Mouse (Mus musculus) layer of hippocampus, adult 18-20 months (tissue): ENCODE results near the gene Fam196b. TPM values are rescaled to one million over a fixed set of nuclear protein-coding genes. Genes with fewer than 3 reads are reported as not detected.

Source experiments
- DNase-seq, 2 experiments: peaks; one replicate each; pipeline ENCODE4 v3.0.0; 2022; ENCODE audit warnings: low spot score in 2 of 2
- total RNA-seq, 2 experiments: library from RNA; stranded (reverse); gene quantifications; 2 replicates each; pipeline ENCODE4 v1.2.3; 2021

Gene Fam196b
- total RNA-seq, 2 experiments from 2014 or later = 0.74 to 0.79 TPM

DNA sequence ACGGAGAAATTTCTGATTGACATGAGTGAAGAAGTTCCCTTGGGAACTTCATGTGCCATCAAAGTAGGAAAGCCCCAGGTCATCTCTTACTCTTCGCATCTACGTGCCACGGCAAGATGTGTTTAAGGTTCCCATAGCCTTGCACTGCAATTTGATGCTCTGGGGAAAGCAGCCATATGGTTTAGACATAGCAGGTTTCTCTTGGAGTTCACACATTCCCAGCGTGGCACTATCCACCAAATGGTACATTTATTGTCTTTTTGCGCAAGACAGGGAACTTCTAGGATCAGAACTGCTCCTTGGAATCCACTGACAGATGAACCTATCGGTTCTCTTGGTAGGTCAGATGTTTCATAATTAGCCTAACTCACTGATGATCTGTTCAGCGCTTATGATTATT lies 86.7 kb downstream of the Fam196b start:
- DNase-seq = no peak

DNA sequence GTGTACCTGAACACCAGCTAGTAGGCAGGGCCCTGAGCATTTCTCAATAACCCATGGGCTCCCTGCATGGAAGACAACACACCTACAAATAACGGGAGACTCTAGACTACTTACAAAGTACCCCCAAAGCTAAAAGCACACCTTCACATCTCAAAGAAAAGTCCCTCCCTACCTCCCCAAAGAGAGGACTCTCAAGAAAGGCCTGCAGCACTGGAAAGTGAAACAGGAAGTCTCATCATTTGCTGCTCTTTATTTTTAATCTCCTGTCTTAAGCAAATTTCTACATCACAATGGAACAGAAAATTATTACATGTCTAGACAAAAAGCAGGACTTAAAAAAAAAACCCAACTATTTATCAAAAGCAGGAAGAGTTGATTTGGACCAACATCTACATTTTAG lies 90.7 kb downstream of the Fam196b start:
- no peak for DNase-seq

- DNase-seq = no peak
These were observed 91.7 kb downstream of the Fam196b start for GRCm38 (mm10) chr11:34406309-34406708.

GRCm38 (mm10) chr11:34406850-34407249 lies 92.2 kb downstream of the Fam196b start:
- no peak for DNase-seq

- DNase-seq = no peak
These were observed 101.4 kb downstream of the Fam196b start for GRCm38 (mm10) chr11:34415884-34416618.

GRCm38 (mm10) chr11:34416619-34416979 lies 102.0 kb downstream of the Fam196b start:
- no peak for DNase-seq

DNA sequence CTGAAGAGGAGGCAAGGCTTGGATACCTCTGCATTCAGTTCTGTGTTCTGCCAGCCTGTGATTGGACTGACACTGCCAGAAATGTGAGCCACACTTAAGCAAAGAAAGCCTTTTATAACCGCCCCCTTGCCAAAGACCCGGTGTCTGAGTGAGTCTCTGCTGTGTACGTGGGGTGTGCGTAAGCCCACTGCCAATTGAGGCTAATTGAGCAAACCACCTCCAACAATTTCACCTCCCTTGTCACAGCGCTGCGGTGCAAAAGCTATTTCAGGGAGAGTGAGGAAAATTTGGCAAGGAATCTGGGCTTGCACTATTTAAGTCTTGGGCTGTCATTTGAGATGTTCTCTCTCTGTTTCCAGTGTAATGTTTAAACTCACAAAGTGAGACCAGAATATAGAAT lies 106.4 kb downstream of the Fam196b start:
- no peak for DNase-seq

GRCm38 (mm10) chr11:34424546-34424945 lies 109.9 kb downstream of the Fam196b start:
- no peak for DNase-seq

DNA sequence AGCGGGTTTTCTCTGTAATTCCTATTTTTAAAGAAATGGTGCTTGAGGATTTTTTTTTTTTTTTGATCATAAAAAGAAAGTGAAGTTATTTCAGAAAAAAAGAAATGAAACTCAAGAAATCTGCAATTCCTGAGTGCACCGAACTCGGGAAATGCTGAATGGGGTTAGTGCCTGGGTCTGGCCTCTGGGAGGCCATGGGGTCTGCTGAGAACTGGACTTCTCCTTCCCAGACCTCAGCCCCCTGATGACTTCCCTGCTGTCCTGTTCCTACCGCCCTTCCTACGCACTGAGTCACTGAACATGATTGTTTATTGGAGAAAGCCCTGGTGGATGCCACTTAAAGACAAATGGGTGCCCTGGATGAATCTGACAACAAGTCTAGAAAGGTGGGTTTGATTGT lies 112.6 kb downstream of the Fam196b start:
- no peak for DNase-seq

DNA sequence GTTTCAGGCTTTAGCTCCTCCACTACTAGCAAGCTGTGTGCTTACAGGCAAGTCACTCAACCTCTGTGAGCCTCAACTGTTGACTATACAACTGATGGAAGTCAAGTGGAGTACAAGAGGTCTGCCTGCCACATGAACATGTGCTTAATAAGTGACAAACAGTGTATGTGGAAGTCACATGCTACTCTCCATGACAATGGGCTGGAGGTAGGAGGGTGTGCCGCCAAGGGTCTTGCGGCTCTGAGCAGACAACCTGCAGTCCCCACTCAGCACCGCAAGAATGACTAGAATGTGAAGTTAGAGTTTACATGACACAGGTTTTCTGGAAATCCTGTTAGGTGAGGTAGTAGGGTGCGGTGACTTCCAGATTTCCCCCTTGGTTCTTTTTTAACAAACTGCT lies 116.3 kb downstream of the Fam196b start:
- DNase-seq = no peak

- DNase-seq = no peak
These were observed 116.7 kb downstream of the Fam196b start for GRCm38 (mm10) chr11:34431371-34431770.

DNA sequence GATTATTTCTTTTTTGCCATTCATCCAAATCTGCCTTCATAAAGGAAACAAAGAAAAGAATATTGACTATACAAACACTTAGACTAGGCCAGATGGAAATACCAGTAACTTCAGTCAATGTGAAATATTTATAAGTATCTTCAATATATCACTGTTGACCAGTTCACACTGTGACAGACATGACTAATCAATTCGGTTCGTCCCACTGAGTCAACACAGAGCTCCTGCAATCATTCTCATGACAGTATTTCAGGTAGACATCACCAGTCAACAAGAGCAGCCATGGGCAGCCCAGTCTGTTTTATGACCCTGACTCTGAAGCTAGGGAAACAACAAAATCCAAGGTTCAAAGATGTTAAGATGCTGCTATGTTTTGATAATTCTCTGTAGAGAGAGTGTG lies 117.4 kb downstream of the Fam196b start:
- DNase-seq = no peak

DNA sequence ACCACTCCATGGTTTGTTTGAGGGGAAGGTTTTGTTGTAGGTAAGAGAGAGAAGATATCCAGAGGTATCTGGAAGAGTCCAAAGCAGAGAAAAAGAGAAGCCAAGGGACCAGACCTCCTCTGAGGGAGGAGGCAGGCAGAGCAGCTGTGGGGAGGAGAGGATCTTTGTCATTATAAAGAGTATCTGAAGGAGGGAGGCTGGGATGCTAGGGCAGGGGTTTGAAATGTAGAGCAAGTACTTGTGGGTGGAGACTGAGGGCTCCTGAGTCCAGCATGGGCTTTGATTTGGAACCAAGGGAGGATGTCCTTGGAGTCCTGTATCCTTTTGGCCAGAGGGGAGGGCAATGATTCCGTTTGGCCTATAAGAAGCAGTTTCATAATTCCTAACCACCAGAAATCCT lies 122.8 kb downstream of the Fam196b start:
- DNase-seq = no peak

GRCm38 (mm10) chr11:34438429-34438828 lies 123.8 kb downstream of the Fam196b start:
- DNase-seq = no peak

- no peak for DNase-seq
These were observed 133.3 kb downstream of the Fam196b start for GRCm38 (mm10) chr11:34447891-34448290.

GRCm38 (mm10) chr11:34449944-34450343 lies 135.3 kb downstream of the Fam196b start:
- DNase-seq = no peak

DNA sequence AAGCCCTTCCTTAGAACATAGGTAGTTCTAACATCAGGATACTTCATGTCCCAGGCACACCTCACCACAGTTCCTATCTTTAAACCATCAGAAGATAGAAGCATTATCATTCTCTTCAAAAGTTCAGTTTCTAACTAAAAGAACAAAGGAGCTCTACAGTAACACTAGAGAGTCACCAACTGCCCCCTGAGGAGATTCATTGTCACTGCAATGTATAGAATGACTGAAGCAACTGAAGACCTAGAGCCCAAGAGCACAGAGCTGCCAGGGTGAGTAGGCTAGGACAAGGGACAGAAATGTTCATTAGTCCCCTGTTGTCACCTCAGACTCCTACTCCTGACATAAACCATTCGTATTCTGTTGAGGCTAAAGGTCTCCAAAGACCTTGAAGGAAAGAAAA lies 152.4 kb downstream of the Fam196b start:
- DNase-seq = no peak

DNA sequence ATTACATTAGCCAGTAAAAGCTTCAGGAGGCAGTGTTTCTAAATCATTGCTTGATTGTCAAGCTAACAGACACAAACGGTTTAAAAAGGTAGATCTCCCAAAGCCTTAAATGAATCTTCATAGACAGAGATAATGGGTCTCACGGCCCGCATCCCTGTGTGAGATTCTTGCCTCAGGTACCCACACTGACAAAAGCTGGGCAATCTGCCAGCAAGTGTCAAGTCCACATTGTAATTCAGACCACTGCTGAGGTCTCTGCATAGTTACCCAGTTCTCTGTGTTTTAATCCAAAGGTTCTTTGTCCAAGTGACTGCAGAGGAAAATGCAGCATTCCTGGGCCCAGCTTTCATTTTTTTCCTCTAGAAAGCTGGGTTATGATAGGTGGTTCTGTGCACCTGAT lies 153.9 kb downstream of the Fam196b start:
- DNase-seq = no peak

- no peak for DNase-seq
These were observed 155.2 kb downstream of the Fam196b start for GRCm38 (mm10) chr11:34469792-34470191.
